Mouse (Mus musculus) layer of hippocampus, postnatal 10 days (tissue): ENCODE results near the gene Kif11. TPM values are rescaled to one million over a fixed set of nuclear protein-coding genes. Genes with fewer than 3 reads are reported as not detected.

ENCODE experiments used
- DNase-seq, 2 experiments: peaks; one replicate each; pipeline ENCODE4 v3.0.0; 2021; ENCODE audit warnings: low spot score in 2 of 2
- total RNA-seq, 2 experiments: library from RNA; stranded (reverse); gene quantifications; 2 replicates each; pipeline ENCODE4 v1.2.3; 2021

The Kif11 gene
- total RNA-seq, 2 experiments from 2014 or later: 4.5 to 5.1 TPM

DNA sequence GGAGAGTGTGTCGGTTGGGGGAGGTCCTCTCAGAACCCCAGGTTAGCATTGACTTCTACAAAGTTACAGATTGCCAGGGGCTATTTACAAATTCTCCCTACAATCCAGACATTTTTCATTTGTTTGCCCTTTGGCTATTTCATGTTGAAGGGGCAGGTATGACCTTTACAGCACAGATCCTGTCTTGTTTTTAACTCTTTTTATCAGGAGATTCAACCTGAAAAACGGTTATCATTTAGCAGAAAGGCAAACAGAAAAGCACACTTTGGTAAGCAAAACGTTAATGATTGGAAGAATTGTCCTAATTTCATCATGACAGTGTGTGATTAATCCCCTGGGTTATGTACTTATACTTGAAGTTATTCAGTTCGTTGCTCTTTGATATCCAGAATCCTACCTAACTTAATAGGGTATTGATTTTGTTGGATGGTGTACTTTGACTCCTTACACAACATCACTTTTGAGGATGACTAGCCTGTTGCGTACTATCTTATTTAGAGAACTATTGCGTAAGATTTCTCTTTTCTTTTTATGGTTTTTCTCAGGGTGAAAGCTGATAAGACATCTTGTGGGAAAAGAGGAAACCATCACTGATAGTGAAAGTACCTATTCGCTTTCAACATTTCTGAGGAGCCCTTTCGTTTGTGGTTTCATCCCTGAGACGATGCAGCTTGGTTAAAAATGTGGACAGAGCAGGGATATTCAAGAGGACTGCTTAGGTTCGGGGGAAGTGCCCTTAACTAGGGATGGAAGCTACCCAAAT, 66.5 kb downstream of the Kif11 start:
- DNase-seq: no peak

DNA sequence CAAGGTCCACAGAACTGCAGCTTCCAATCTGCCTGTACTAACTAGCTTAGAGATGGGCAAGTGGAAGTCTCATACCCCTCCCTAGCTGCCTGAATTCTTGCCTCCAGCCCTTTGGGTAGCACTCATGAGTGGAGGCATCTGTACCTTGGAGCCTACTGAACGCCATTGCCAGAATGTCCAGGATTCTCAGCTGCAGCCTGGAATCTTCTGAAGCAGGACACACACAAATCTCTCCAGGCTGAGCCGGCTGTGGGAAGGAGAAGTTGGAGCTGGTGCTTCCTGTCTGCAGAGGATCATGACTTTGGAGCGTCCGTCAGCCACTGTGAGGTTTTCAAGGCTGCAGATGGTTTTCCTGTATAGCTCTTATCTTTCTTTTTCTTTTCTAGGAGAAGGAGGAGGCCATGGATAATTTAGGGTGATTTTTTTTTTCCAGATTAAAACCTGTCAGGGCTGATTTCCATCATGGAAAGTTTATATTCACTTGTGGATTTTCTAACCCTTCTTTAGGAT, 67.5 kb downstream of the Kif11 start:
- DNase-seq: no peak

DNA sequence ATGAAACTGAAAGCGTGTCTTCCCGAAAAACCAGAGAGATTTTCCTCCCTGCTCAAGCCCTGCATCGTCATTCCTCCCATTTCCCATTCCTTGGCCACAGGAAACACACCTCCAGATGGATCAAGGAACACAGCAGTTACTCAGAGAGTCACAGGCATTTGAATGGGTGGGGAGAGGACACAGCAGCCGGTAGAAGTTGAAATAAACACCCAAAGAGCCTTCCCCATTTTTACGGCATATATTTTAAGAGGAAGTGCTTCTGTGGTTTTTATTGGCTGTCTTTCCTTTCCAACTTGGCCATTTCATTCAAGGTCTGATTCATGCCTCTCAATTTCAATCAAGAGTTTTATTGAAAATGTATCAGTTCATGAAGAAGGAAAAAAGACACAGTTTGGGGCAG, 72.0 kb downstream of the Kif11 start:
- no peak for DNase-seq

DNA sequence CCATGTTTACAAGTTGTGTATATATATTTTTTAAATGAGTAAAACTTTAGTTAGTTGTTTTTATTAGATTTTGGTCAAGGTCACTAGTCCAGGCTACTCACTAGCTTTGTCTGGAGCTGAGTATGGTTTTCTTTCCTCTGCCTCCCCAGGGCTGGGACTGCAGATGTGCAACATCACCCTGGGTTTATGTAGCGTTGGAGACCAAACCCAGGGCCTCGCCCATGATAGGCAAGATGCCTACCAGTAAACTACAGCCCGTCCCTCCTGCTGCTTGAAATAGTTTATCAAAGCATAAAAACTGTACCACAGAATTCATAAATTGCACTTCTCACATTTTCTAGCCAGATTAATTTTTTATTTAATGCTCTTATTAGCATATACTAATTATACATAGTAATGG, 73.0 kb downstream of the Kif11 start:
- DNase-seq: no peak

DNA sequence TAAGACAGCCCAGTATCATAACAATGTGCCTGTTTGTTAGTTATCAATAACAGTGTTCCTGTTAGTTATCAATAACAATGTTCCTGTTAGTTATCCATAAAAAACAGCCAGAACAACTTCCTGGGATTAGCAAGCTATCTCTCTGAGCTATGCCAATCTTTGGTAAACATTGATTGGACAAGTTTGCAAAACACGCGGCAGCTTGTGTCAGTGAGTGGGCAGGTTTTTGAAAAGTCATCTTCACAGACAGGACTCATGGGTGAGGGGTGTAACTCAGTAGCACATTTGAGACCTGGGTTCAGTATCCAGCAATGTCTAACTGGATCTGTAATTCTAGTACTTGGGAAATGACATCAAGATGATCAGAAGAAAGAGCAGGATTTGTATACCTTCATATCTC, 79.3 kb downstream of the Kif11 start:
- DNase-seq: no peak

DNA sequence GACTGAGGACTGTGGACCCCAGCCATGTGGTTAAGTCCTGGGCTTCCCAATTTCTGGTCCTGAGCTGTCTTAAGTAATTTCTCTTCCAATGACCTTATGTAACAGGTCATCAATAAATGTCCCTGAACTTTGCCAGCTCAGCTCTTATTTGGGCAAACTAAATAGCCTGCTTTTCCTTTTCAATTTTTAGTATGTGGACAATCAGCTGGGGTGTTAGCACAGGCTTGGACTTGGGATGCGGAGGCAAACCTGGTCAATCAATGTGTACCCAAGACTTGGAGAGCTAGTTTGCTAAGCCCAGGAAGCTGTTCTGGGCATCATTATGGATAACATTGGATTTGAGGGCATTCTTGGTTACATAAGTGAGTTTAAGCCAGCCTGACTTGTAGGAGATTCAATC, 79.8 kb downstream of the Kif11 start:
- DNase-seq: no peak

DNA sequence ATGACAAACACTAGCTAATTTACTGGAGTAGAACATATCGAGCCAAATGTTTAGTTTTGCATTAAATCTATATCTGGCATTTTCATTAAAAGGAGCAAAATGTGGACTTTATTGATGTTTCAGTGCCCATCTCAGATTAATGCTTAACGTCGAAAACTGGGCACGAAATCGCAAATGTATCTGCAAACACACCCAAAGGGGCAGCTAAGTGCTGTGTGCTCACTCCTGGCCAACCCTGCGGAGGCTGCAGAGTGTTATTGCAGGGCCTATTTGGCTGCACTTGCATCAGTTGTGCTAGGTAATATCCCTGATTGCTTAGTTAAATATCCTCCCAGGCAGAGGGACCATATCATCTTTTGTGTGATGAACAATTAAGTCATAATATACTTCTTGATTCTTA, 81.8 kb downstream of the Kif11 start:
- DNase-seq: no peak

DNA sequence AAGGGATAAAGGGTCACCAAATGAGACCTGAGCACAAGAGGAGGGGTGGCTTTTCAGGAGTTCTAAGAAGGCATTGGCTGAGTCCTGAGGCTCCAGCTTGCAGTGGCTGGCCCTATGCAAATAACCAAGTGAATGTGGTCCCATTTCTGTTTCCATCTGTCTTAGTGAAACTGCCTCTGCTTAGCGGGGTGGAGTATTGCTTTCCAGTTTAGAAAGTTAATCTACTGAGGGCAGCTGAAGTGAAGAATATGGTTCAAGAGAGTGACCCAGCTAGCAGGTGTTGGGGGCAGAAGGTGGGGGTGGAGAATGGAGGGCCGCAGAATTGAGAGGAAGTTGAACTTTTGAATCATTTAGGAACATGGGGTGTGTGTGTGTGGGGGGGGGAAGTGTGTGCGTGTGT, 90.2 kb downstream of the Kif11 start:
- no peak for DNase-seq

DNA sequence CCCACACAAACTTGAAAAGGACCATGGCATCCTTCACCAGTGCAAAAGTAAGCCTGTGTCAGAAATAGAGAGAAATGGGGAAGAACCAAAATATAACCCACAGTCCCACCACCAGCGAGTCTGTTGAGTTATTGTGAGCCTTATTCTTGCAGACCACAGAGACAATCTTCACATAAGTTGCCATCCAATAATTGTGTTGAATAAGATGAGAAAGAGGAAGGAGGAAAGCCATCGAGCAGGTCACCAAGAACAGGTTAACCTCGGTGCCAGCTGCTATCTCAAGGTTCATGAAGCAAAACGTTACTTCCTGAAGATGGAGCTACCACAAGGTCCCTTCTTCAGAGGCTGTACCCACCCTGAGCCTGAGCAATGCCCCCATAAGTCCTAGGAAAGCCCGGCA, 90.8 kb downstream of the Kif11 start:
- no peak for DNase-seq

DNA sequence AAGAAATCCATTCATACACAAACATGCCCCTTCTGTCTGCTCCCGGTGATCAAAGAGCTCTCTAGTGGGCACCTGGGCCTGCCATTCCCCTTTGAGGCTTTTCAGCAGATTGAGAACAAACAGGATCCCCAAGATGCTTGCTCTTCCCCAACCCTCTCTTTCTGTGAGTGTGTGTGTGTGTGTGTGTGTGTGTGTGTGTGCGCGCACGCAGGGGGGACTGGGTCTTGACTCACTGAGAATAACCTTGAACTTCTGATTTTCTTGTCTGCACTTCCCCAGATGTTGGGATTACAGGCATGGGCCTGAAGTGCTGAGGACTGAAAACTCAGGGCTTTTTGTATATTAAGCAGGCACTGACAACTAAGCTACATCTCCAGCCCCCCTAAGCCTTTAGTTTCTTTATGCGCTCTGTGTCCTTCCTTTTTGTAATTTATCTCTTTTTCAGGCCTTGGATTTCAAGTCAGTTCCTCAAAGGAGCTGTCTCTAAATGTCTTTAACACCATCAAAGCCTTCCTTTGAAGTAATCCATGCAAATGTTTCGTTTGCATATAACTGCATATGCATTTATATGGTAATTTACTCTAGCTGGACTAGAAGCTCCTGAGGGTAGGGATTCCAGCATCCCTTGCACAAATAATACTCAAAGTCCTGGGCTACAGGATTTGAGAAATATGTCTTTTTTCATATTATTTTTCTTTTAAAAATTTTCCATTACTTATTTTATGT, 92.8 kb downstream of the Kif11 start:
- no peak for DNase-seq

Other genes starting within 250 kb of the Kif11 start
- gene March5, start 168.9 kb upstream of the Kif11 start, total RNA-seq: 10 to 100 TPM; 93.2 to 94.8 TPM
- 10 to 100 TPM; 48.9 to 49.8 TPM for gene Cpeb3, start 167.8 kb upstream of the Kif11 start, total RNA-seq
- gene Ide, start 38.6 kb upstream of the Kif11 start, total RNA-seq: 10 to 100 TPM; 54.6 to 57.8 TPM
- gene Hhex, start 58.4 kb downstream of the Kif11 start, total RNA-seq: 1 to 10 TPM; 2.3 to 3.5 TPM
- gene Exoc6, start 174.0 kb downstream of the Kif11 start, total RNA-seq: 10 to 100 TPM; 54.9 to 59.6 TPM